Mouse (Mus musculus) layer of hippocampus, postnatal 14 days (tissue): Measurements from ENCODE around the gene Vmn2r83. TPM values are rescaled to one million over a fixed set of nuclear protein-coding genes. Genes with fewer than 3 reads are reported as not detected.
"Not testable (repeated sequence)": the region's sequence is repeated elsewhere in the genome, so short reads cannot be mapped to it uniquely, and the experiment has no call there.

Source experiments
- DNase-seq, 2 experiments: peaks; one replicate each; pipeline ENCODE4 v3.0.0; 2021 to 2022; ENCODE audit warnings: low spot score in 2 of 2, mixed read lengths in 1 of 2
- long read RNA-seq, 2 experiments: library from polyadenylated mRNA; stranded (forward); transcript quantifications; one replicate each; pipeline ENCODE4 v2.0.0; 2021
- total RNA-seq, 2 experiments: library from RNA; stranded (reverse); gene quantifications; 2 replicates each; pipeline ENCODE4 v1.2.3; 2021

Gene Vmn2r83
- total RNA-seq, result not detected
- long read RNA-seq, experiment 1, result 0 reads
- long read RNA-seq, experiment 2, result 0 reads

- DNase-seq, result no peak
Observed at GRCm38 (mm10) chr10:79468431-79468830, at the start of gene Vmn2r83. Gene Vmn2r83 (plus strand): TSS chr10:79468731.

- DNase-seq, result not testable (repeated sequence)
Observed at GRCm38 (mm10) chr10:79435141-79435820, 33.2 kb upstream of the Vmn2r83 start.

- no peak for DNase-seq
Observed at GRCm38 (mm10) chr10:79495886-79496285, 27.4 kb downstream of the Vmn2r83 start.

GRCm38 (mm10) chr10:79496701-79497288 is 28.3 kb downstream of the Vmn2r83 start:
- DNase-seq, result no peak

- DNase-seq, result peak in 1 of 2 experiments; percentile 9
Observed at GRCm38 (mm10) chr10:79502830-79503644, 34.5 kb downstream of the Vmn2r83 start.

GRCm38 (mm10) chr10:79506709-79507108 is 38.2 kb downstream of the Vmn2r83 start:
- DNase-seq, result no peak

- DNase-seq, result no peak
Observed at GRCm38 (mm10) chr10:79524433-79524832, 55.9 kb downstream of the Vmn2r83 start.

- DNase-seq, result no peak
Observed at GRCm38 (mm10) chr10:79525456-79526325, 57.2 kb downstream of the Vmn2r83 start.

- DNase-seq, result no peak
Observed at GRCm38 (mm10) chr10:79526661-79527452, 58.3 kb downstream of the Vmn2r83 start.

- DNase-seq, result no peak
Observed at GRCm38 (mm10) chr10:79527453-79527845, 58.9 kb downstream of the Vmn2r83 start.

GRCm38 (mm10) chr10:79528081-79528480 is 59.5 kb downstream of the Vmn2r83 start:
- no peak for DNase-seq

- DNase-seq, result no peak
Observed at GRCm38 (mm10) chr10:79530241-79530640, 61.7 kb downstream of the Vmn2r83 start.

- DNase-seq, result no peak
Observed at GRCm38 (mm10) chr10:79530721-79531120, 62.2 kb downstream of the Vmn2r83 start.

- peak in 1 of 2 experiments; percentile 1 for DNase-seq
Observed at GRCm38 (mm10) chr10:79531593-79531992, 63.1 kb downstream of the Vmn2r83 start.

GRCm38 (mm10) chr10:79532678-79533077 is 64.1 kb downstream of the Vmn2r83 start:
- DNase-seq, result peak in 1 of 2 experiments; percentile 0

GRCm38 (mm10) chr10:79533126-79533911 is 64.8 kb downstream of the Vmn2r83 start, which contains the start of gene Plpp2:
Gene Plpp2 (minus strand): TSS chr10:79533796.
- peak in 1 of 2 experiments; percentile 26 for DNase-seq

- DNase-seq, result no peak
Observed at GRCm38 (mm10) chr10:79534426-79534825, 65.9 kb downstream of the Vmn2r83 start.

- no peak for DNase-seq
Observed at GRCm38 (mm10) chr10:79535431-79535830, 66.9 kb downstream of the Vmn2r83 start.

GRCm38 (mm10) chr10:79536461-79537080 is 68.0 kb downstream of the Vmn2r83 start:
- DNase-seq, result no peak
